Mouse (Mus musculus) erythroblast, embryonic 14.5 days (primary cell): ENCODE results near the gene Gm15737.

Source experiments
- GATA1 ChIP-seq: IDR thresholded peaks from 2 replicates; pipeline ENCODE4 v1.6.1; 2012; ENCODE audit warnings: low read length, inconsistent platforms, mixed read lengths
- TAL1 ChIP-seq: IDR thresholded peaks from 3 replicates; pipeline ENCODE4 v1.6.1; 2012; ENCODE audit warnings: low read length, inconsistent platforms, mixed read lengths

DNA sequence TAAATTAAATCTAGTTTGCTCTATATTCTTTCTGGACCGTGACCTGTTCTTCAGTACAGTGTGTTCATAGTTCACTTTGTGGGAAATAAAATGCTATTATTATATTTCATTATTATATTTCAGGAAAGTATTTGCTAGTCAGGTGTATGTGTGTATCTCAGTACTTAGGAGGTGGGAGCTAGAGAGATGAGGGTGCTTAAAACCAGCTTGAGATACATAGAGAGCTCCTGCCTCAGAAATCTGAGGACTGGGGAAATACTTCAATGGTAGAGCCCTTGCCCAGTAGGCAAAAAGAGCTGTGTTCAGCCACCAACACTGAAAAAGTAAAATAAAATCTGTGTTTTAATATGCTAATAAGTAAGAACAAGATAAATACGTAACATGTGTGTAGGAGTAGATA is 6.2 kb downstream of the Gm15737 start:
- TF ChIP-seq GATA1 (no peak), TAL1 (no peak)
